Mouse (Mus musculus): ENCODE measurements at regions not wholly inside any gene's neighbourhood (a gene's known extent, or its start where the extent isn't known, plus 50 kb on each side); places are given as distances from the start of the nearest gene placed in this dataset.
A peak's percentile ranks its signal among the peaks of the same experiment; 100 is the strongest.

DNA sequence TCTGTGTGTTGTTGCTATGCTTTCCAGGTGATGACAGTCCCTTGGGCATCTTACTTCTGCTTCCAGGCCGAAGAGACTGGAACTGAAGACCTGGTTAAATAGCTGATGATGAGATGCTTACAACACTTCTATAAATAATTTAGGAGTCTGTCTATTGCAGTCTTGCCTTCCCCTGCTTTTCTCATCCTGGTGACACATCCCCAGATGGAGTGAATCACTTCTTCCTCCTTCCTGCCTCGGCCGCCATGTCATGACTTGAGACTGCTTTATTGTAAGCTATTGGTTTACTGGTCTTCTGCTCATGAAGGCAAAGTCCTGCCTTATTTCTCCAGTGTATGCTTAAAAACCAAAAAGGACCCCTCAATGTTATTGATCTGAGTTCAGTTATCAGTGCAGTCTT is 62.1 kb upstream of the Fndc3b start:
- Histone ChIP-seq H3K27ac (ENCODE audit: low read length) (no peak overlapping the region), H3K9ac (ENCODE audit: low read length) (no peak overlapping the region), H3K27me3 (ENCODE audit: control insufficient read depth, insufficient read depth, low read depth, low read length) (no peaks in the 10 kb centered on the region), H3K4me3 (ENCODE audit: low read length) (no peak overlapping the region), H3K36me3 (ENCODE audit: control insufficient read depth, insufficient read depth, low read length) (no peaks in the 10 kb centered on the region), H3K4me1 (replicated peaks; ENCODE audit: control insufficient read depth, insufficient read depth, low read length) (no peaks in the 10 kb centered on the region; the same call in 1 of the 2 replicates), H3K4me2 (ENCODE audit: low read depth, low read length) (no peak overlapping the region), H3K9me3 (ENCODE audit: control insufficient read depth, low read length) (no peaks in the 10 kb centered on the region)
- 75% methylated on average over 3 of the region's 3 CpGs for WGBS
- ATAC-seq (ENCODE audit: low read depth) = no peak

DNA sequence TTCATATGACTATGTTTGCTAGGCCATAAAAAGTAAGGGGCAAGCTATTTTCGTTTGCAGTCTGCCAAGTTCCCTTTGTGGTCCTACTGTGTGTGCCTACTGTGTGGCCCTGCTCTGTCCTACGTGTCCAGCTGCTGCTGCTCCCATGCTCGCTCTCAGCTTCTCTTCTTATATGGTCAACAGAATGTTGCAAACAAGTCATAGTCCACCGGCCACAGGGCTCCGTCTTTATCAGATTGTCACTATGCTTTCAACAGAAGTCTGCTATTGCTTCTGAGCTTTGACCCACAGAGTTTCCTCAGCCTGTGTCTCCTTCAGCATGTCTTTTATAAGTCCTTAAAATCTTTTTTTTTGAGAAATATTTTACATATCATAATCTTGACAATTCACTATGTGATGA is 58.3 kb upstream of the Fndc3b start:
- H3K27me3 ChIP-seq (ENCODE audit: control insufficient read depth, insufficient read depth, low read depth, low read length) = no peaks in the 10 kb centered on the region
- H3K9me3 ChIP-seq (ENCODE audit: control insufficient read depth, low read length) = no peaks in the 10 kb centered on the region
- no peak overlapping the region for H3K9ac ChIP-seq (ENCODE audit: low read length)
- ATAC-seq (ENCODE audit: low read depth) = no peak
- H3K4me2 ChIP-seq (ENCODE audit: low read depth, low read length) = no peak overlapping the region
- H3K36me3 ChIP-seq (ENCODE audit: control insufficient read depth, insufficient read depth, low read length) = no peaks in the 10 kb centered on the region
- no peak overlapping the region for H3K4me3 ChIP-seq (ENCODE audit: low read length)
- peaks cover 18% of the 10 kb centered on the region for H3K4me1 ChIP-seq (replicated peaks; ENCODE audit: control insufficient read depth, insufficient read depth, low read length)
- 80% methylated on average over 5 of the region's 5 CpGs for WGBS
- no peak overlapping the region for H3K27ac ChIP-seq (ENCODE audit: low read length)

DNA sequence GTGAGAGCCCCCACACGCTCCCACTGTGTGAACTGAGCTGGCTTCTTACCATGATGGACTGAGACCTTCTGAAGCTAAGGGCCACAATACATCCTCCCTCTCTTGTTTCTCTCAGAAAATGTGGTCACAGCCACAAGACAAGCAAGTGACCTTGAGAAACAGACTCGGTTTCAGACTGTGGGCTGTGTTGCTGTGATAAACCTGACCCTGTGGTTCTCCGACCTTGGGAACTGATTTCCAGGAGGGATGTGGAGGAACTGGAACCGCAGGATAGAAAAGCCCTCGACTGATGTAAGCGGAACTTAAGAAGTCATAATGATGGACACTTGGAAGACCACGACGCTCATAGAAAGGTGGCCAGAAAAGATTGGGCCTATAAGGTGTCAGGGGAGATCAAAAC is 56.1 kb upstream of the Fndc3b start:
- peak overlapping the region; percentile 70; the same call in 1 of the 2 replicates for H3K27ac ChIP-seq (ENCODE audit: low read length)
- ATAC-seq (ENCODE audit: low read depth) = no peak
- peaks cover 18% of the 10 kb centered on the region for H3K4me1 ChIP-seq (replicated peaks; ENCODE audit: control insufficient read depth, insufficient read depth, low read length)
- no peak overlapping the region for H3K4me2 ChIP-seq (ENCODE audit: low read depth, low read length)
- no peaks in the 10 kb centered on the region for H3K36me3 ChIP-seq (ENCODE audit: control insufficient read depth, insufficient read depth, low read length)
- no peaks in the 10 kb centered on the region for H3K9me3 ChIP-seq (ENCODE audit: control insufficient read depth, low read length)
- H3K4me3 ChIP-seq (ENCODE audit: low read length) = no peak overlapping the region
- no peak overlapping the region for H3K9ac ChIP-seq (ENCODE audit: low read length)
- H3K27me3 ChIP-seq (ENCODE audit: control insufficient read depth, insufficient read depth, low read depth, low read length) = no peaks in the 10 kb centered on the region
- WGBS = 58% methylated on average over 8 of the region's 8 CpGs

DNA sequence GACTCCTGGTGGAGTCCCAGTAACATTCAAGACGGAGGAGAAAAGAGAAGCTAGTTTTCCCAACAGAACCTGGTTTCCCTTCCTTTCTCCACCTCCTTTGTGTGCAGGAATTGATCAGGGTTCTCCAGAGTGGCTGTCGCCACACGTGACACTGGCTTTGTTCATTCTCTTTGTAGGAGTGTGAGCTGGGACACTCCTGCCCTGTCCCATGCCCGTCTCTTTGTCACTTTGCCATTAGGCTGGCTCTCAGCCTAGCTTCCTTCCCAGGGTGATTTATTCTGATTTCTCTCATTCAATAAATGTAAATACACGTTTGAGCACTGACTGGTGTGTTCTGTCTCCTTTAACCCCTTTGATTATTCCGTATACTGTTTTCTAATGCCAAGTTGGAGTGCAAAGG is 55.3 kb upstream of the Fndc3b start:
- Histone ChIP-seq H3K27me3 (ENCODE audit: control insufficient read depth, insufficient read depth, low read depth, low read length) (no peaks in the 10 kb centered on the region), H3K9ac (ENCODE audit: low read length) (no peak overlapping the region), H3K4me1 (replicated peaks; ENCODE audit: control insufficient read depth, insufficient read depth, low read length) (peaks cover 18% of the 10 kb centered on the region), H3K27ac (ENCODE audit: low read length) (peak overlapping the region; percentile 84), H3K36me3 (ENCODE audit: control insufficient read depth, insufficient read depth, low read length) (no peaks in the 10 kb centered on the region), H3K4me3 (ENCODE audit: low read length) (no peak overlapping the region), H3K4me2 (ENCODE audit: low read depth, low read length) (no peak overlapping the region), H3K9me3 (ENCODE audit: control insufficient read depth, low read length) (no peaks in the 10 kb centered on the region)
- WGBS = 32% methylated on average over 6 of the region's 6 CpGs
- ATAC-seq (ENCODE audit: low read depth) = peak; percentile 72

DNA sequence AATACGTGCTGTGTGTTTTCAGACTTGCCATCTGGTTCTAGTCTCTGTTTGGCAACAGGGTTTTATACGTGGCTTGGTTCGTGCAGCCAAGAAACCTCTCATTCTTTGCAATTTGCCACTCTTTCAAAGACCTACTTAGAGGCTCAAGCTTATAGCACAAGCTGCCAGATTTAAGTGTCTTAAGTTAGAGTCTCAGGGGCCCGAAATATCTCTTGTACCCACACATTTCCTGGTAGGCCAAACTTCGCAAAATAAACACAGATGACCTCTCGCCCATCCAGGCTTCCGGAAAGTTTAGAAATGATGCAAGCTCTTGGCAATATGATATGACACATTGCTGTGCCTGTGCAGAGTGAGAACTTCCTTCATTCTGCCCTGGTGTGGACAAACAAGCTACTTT is 54.8 kb upstream of the Fndc3b start:
- H3K36me3 ChIP-seq (ENCODE audit: control insufficient read depth, insufficient read depth, low read length) = no peaks in the 10 kb centered on the region
- no peak overlapping the region for H3K4me3 ChIP-seq (ENCODE audit: low read length)
- H3K27ac ChIP-seq (ENCODE audit: low read length) = peak overlapping the region; percentile 84
- no peak overlapping the region for H3K9ac ChIP-seq (ENCODE audit: low read length)
- ATAC-seq (ENCODE audit: low read depth) = peak; percentile 91
- 28% methylated on average over 7 of the region's 7 CpGs for WGBS
- peaks cover 18% of the 10 kb centered on the region for H3K4me1 ChIP-seq (replicated peaks; ENCODE audit: control insufficient read depth, insufficient read depth, low read length)
- H3K9me3 ChIP-seq (ENCODE audit: control insufficient read depth, low read length) = no peaks in the 10 kb centered on the region
- H3K27me3 ChIP-seq (ENCODE audit: control insufficient read depth, insufficient read depth, low read depth, low read length) = no peaks in the 10 kb centered on the region
- H3K4me2 ChIP-seq (ENCODE audit: low read depth, low read length) = no peak overlapping the region

DNA sequence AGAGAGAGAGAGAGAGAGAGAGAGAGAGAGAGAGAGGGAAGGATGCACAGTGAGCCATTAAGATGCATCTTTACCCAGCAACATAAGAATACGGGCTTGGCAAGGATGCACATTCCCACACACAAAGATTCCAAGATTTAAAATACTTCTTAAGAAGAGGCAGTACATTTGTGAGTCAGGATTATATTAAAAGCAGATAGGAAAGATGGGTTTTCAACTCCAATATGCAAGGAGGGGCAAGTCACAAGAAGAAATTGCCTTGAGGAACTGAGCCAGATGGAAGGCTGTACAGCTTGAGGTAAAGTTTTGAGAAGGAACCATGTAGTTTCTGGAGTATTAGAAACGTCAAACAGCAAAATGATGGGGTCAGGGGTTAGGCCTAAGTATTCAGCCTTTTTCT is 53.4 kb upstream of the Fndc3b start:
- no peak for ATAC-seq (ENCODE audit: low read depth)
- H3K27ac ChIP-seq (ENCODE audit: low read length) = no peak overlapping the region
- no peaks in the 10 kb centered on the region for H3K36me3 ChIP-seq (ENCODE audit: control insufficient read depth, insufficient read depth, low read length)
- no peaks in the 10 kb centered on the region for H3K27me3 ChIP-seq (ENCODE audit: control insufficient read depth, insufficient read depth, low read depth, low read length)
- WGBS = 63% methylated on average over 2 of the region's 2 CpGs
- no peak overlapping the region for H3K4me2 ChIP-seq (ENCODE audit: low read depth, low read length)
- H3K4me3 ChIP-seq (ENCODE audit: low read length) = no peak overlapping the region
- H3K4me1 ChIP-seq (replicated peaks; ENCODE audit: control insufficient read depth, insufficient read depth, low read length) = peaks cover 20% of the 10 kb centered on the region
- no peak overlapping the region for H3K9ac ChIP-seq (ENCODE audit: low read length)
- H3K9me3 ChIP-seq (ENCODE audit: control insufficient read depth, low read length) = no peaks in the 10 kb centered on the region

DNA sequence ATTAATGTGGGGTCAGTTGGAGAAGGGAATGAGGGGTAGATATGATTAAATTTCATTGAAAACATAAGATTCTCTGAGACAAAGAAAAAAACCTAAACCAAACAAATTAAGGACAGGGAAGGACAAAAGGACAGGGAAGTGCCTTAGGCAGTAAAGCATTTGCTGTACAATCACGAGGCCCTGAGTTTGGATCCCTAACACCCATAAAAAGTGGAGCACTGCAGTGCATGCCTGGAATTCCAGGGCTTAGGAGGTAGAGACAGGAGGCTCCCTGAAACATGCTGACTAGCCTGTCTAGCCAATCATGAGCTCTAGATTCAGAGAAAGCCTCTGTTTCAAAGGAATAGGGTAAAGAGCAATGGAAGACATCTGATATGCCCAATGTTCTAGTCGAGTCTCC is 49.9 kb upstream of the Fndc3b start:
- Histone ChIP-seq H3K27ac (ENCODE audit: low read length) (no peak overlapping the region), H3K4me3 (ENCODE audit: low read length) (no peak overlapping the region), H3K4me1 (replicated peaks; ENCODE audit: control insufficient read depth, insufficient read depth, low read length) (peaks cover 13% of the 10 kb centered on the region), H3K27me3 (ENCODE audit: control insufficient read depth, insufficient read depth, low read depth, low read length) (no peaks in the 10 kb centered on the region), H3K9me3 (ENCODE audit: control insufficient read depth, low read length) (no peaks in the 10 kb centered on the region), H3K9ac (ENCODE audit: low read length) (no peak overlapping the region), H3K4me2 (ENCODE audit: low read depth, low read length) (no peak overlapping the region), H3K36me3 (ENCODE audit: control insufficient read depth, insufficient read depth, low read length) (no peaks in the 10 kb centered on the region)
- ATAC-seq (ENCODE audit: low read depth) = no peak
- WGBS = 63% methylated on average over 2 of the region's 2 CpGs

Measured in lung, embryonic 16.5 days (tissue).